Mouse (Mus musculus) ovary, adult 18-20 months (tissue): ENCODE measurements around the gene Gpr132.
A peak's percentile ranks its signal among the peaks of the same experiment; 100 is the strongest.
"Not testable (repeated sequence)": the region's sequence is repeated elsewhere in the genome, so short reads cannot be mapped to it uniquely, and the experiment has no call there.

Source experiments
- DNase-seq: peaks from one replicate; pipeline ENCODE4 v3.0.0; 2022; ENCODE audit warnings: low spot score, mixed read lengths

Gpr132 gene

DNA sequence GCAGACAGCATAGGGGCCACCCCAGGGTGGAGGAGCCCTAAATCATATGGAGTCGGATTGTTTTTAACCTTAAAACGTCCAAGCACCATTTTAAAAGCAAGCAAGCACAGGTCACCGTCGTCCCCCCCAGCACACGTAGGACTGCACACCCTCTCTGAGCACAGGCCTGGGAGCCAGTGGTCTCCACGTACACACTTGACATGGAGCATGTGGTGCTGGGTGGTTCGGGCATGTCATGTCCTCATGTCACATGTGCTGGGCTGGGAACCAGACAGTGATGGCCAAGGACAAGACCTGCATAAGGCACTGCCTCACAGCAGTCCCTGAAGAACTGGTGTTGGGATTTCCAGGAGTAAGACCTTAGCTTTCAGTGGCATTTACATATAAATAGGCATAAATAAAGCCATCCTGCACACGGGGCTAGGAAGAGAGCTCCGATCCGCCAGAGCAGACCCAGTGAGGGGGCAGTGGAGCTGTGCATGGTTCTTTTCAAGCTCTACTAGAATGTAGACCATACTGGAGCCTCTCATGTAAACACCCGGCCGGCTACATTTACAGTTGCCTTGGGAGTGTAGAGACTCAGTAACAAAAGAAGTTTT is 47.5 kb downstream of the Gpr132 start:
- DNase-seq, result no peak

GRCm38 (mm10) chr12:112819057-112819662 is 48.9 kb downstream of the Gpr132 start:
- no peak for DNase-seq

DNA sequence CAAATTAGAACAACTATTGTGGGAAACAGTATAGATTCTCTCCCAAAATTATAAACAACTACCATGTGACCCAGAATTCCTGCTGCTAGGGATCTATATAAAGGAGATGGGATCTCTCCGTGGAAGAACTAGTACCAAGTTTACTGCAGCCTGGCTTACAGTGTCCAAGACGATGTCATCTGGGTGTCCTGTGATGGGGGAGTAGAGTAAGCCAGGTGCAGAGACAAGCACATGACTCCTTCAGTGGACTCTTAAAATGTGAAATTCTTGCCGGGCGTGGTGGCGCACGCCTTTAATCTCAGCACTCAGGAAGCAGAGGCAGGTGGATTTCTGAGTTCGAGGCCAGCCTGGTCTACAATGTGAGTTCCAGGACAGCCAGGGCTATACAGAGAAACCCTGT is 51.2 kb downstream of the Gpr132 start:
- not testable (repeated sequence) for DNase-seq

DNA sequence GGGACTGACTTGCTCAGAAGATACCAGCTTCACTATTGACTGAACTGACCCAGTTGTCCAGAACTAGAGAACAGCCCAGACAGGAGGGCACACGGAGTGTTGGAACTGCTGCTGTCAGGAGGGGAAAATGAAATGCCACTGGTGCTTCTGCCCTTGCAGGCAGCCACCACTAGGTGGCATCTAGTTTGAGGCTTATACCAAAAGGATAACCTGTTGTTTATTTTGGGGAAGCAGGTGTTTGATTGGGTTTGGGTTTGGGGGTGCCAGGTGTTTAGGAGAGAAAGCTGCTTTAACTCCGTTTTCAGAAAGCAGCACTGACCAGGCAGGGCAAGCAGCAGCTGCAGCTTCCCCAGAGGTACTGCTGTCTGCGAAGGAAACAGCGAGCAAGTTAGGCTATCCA is 51.7 kb downstream of the Gpr132 start:
- no peak for DNase-seq

- no peak for DNase-seq
These were observed 53.2 kb downstream of the Gpr132 start for GRCm38 (mm10) chr12:112814682-112815470.

- no peak for DNase-seq
These were observed 54.7 kb downstream of the Gpr132 start for GRCm38 (mm10) chr12:112813370-112813769.

DNA sequence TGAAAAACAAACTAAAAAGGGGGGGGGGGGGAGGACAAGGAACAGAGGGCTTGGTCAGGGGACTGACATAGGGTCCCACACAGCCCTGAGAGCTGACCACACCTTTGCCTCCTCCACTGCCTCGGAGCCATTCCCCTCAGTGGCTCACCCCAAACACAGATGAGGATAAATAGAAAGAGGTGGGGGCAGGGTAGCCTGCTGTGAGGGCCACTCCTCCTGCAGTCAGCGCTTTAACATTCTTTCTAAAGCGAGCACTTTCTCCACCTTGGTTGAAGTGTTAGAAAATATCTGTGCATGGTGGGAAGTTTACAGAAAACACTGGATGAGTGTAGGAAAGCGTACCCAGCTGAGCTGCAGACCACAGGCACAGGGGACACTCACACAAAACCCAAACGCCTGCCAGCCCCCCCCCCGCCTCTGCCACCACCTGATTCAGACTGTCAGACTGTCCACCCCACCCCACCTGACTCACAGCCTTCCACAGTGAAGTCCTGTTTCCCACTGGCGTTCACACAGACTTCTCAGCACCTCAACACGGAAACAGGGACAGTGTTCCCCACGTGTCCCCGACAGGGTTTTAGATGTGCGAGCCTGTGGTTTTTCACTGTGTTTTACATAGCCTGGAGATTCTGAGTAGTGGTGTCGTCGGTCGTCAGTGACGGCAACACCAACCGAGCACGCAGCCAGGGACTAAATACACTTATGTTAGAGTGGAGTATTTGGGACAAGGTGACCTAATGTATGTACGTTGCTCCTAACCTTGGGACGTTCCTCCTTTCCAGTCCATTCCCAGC is 57.7 kb downstream of the Gpr132 start:
- no peak for DNase-seq

DNA sequence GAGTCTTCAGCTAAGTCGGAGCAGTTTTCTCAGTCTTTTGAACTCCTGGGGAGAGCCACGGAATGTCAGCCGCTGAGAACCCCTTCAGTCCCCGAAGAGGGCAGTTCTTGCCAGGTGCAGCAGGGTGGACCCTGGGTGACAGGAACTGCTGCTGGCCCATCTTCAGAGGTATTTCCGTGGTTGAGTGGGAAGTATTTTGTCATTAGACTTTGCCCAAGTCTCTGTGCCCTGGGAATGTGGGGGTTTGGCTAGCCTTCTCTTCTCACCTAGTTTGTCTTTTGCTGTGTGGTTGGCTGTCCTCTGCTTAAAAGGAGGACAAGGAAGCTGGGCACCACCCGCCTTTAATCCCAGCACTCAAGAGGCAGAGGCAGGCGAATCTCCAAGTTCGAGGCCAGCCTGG is 58.4 kb downstream of the Gpr132 start:
- no peak for DNase-seq

DNA sequence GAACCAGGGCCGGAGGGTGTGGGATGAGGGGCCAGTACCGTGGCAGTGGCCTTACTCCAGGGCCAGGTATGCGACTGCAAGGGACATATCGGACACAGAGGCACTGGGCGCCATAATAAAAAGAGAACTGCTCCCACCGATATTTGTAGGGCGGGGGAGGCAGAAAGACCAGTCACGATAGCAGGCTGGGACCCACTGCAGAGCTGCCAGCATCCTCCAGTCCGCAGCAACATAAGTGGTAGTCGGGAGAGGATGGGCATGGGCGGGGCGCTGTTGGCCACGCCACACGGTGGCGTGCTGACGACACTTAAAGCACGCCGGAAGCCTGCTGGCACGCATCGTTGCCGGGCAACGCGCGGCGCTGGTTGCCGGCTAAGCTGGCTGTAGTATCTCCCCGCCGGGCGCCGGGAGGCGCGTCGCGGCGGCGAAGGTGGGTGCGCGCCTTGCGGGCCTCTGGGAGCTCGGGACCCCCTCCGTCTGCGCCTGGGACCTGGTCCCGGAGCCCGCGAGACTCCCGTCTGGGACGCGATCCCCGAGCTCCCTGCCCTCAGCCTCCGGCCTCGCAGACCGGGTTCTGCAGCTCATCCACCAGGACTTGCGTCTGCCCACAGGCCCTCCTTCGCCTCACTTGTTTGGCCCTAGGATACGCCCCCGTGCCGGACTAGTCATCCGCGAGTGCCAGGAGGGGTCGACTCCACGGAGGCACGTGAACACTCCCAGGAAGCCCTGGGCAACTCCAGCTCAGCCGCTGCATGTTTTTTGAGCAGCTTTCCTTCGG is 59.3 kb downstream of the Gpr132 start, which contains the start of gene Clba1:
TSS of gene Clba1 (plus strand) at position 351 of the 778 bp plus-strand sequence.
- peak; percentile 87 for DNase-seq

DNA sequence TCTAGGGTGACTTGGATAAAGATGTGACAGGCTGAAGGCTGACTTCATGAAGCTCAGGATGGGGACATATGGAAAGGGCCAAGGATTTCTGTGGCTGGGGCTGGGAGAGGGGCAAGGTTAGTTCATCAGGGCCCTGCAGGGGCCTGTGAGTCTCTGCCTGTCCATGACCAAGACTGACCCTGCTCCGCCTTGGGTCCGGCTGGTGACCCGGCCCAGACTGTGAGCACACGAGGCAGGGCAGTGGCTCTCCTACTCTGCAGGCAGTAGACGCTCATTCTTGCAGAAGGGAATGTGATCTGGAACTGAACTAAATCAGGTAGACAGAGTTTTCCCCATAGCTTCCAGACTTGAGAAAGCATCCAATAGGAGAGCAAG is 59.8 kb downstream of the Gpr132 start:
- no peak for DNase-seq

- no peak for DNase-seq
These were observed 60.2 kb downstream of the Gpr132 start for GRCm38 (mm10) chr12:112807796-112808195.

- no peak for DNase-seq
These were observed 62.0 kb downstream of the Gpr132 start for GRCm38 (mm10) chr12:112806044-112806443.

DNA sequence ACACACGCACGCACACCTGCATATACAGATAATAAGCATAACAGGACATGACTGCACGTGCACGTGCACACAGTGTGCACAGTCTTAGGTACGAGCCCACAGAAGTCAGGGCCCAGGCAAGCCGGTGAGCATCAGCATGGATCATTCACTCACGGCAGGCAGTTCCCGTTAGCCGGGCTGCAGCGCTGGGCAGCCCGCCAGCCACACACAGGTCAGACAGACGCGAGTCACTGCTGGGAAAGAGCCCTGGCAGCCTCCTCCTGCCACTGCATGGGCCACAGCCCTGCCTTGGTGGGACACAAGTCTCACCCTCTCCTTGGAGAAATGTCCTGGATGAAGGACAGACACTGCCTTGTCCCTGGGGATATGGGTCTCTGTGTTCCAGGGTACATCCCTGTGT is 64.0 kb downstream of the Gpr132 start:
- DNase-seq, result no peak

GRCm38 (mm10) chr12:112802917-112803316 is 65.1 kb downstream of the Gpr132 start:
- no peak for DNase-seq

- no peak for DNase-seq
These were observed 65.9 kb downstream of the Gpr132 start, which contains the start of gene Ahnak2 for GRCm38 (mm10) chr12:112801864-112802846. Ahnak2 (minus strand) TSS chr12:112802657.
